ENCODE assay signal across 7 mouse cellular contexts in the genomic region with DNA sequence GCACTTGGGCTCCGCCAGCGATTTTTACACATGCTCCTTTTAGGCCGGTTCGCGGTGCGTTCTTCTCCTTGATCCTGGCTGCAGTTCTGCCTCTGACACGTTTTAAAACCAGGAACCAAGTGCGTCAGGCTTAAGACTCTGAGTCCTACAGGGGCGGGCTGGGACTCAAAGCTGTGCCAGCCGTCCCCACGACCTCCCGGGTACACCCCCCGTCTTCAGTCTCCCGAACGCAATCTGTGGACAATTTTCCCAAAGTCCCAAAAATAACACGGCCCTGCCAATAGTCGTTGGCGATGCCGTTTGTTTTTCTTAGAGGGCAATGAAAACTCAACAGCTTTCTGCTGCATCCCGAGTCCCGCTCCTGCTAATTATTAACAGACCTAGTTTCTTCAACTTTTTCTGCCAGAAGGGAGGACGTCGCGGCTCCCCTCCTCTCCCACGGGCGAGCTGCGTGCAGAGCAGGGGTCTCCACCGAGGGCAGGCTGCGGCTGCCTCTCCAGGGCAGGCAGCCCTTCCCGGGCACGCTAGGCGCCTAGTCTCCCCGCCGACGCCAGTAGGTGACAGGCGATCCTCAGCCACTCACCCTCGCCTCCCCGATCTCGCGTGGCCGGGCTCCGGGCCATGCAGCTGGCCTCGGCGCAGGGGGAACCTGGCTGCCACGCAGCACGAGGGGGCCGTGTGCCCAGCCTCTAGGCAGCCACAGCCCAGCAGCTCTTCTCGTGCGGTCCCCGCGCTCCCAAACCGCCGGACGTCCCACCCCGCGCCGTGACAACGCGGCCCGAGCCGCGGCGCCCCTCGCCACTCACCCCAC. TPM values are rescaled to one million over a fixed set of nuclear protein-coding genes. Genes with fewer than 3 reads are reported as not detected.
DNase-seq lines count a peak whose midpoint lies in the region; ATAC-seq and TF ChIP-seq lines count a peak whose summit lies in the region.

No protein-coding gene starts in this region.

- no peaks in the 10 kb centered on the region for H3K36me3 ChIP-seq in hindbrain, embryonic 14.5 days (replicated peaks; ENCODE audit: control insufficient read depth, insufficient read depth)
- no peaks in the 10 kb centered on the region for H3K36me3 ChIP-seq in small intestine, adult 2 months (ENCODE audit: control insufficient read depth, insufficient read depth, low read length)

- no peak for TF ChIP-seq CTCF in small intestine, adult 2 months (IDR thresholded peaks at IDR 0.05; ENCODE audit: extremely low read depth, insufficient read length, insufficient replicate concordance, low read depth, low read length)

- peak overlapping the region; percentile 92 for H3K4me3 ChIP-seq in hindbrain, embryonic 14.5 days (replicated peaks; ENCODE audit: low read length)
- H3K4me3 ChIP-seq in small intestine, adult 2 months (ENCODE audit: low read depth, low read length): peak overlapping the region; percentile 71

- no peaks in the 10 kb centered on the region for H3K9me3 ChIP-seq in hindbrain, embryonic 14.5 days (ENCODE audit: control insufficient read depth, low read length)

- no peak for TF ChIP-seq POLR2A in small intestine, adult 2 months (IDR thresholded peaks at IDR 0.05; ENCODE audit: low read depth, low read length)

- WGBS in hindbrain, embryonic 14.5 days: under 1% methylated on average over 64 of the region's 64 CpGs
- under 1% methylated on average over 64 of the region's 64 CpGs for WGBS in small intestine, adult 2 months

- H3K9ac ChIP-seq in hindbrain, embryonic 14.5 days: peak overlapping the region; percentile 95

- peak overlapping the region; percentile 91 for H3K27ac ChIP-seq in hindbrain, embryonic 14.5 days
- peak overlapping the region; percentile 60 for H3K27ac ChIP-seq in small intestine, adult 2 months (ENCODE audit: insufficient read depth, low read depth, low read length)

- H3K27me3 ChIP-seq in hindbrain, embryonic 14.5 days (ENCODE audit: control insufficient read depth, insufficient read depth, low read length): no peaks in the 10 kb centered on the region
- H3K27me3 ChIP-seq in small intestine, adult 2 months (ENCODE audit: control insufficient read depth, insufficient read depth, low read length): no peaks in the 10 kb centered on the region

- DNase-seq in ZHBTc4 (ENCODE audit: low read depth, low spot score): peak; percentile 67
- DNase-seq in cerebellum, adult 18-20 months: peak; percentile 47 to 48
- peak; percentile 65 for DNase-seq in forelimb bud, embryonic 11.5 days (ENCODE audit: low read depth, low spot score)
- peak; percentile 62 for DNase-seq in hindbrain, embryonic 14.5 days (ENCODE audit: low spot score)
- peak; percentile 50 to 57 for DNase-seq in layer of hippocampus, postnatal 36 days

- peaks cover 28% of the 10 kb centered on the region for H3K4me1 ChIP-seq in hindbrain, embryonic 14.5 days (replicated peaks; ENCODE audit: control insufficient read depth, insufficient read depth, low read length)
- peaks cover 8% of the 10 kb centered on the region for H3K4me1 ChIP-seq in small intestine, adult 2 months (ENCODE audit: control insufficient read depth, insufficient read depth, insufficient read length, low read length)

- ATAC-seq in hindbrain, embryonic 14.5 days (ENCODE audit: low FRiP score): peak; percentile 75
- ATAC-seq in megakaryocyte progenitor cell, adult 5-6 weeks (replicated peaks; ENCODE audit: poor library complexity): peak; percentile 35

- H3K4me2 ChIP-seq in hindbrain, embryonic 14.5 days (replicated peaks): peak overlapping the region; percentile 66

RNA-seq across cellular contexts. Expression of gene Prickle1, which starts 0.6 kb away (rescaled TPM):
- polyA plus RNA-seq in hindbrain, embryonic 14.5 days (2014; fragmentation: Nextera tagmentation; extraction: Ambion mirVana): 27.2 and 28.8 TPM in 2 replicates
- total RNA-seq in layer of hippocampus, postnatal 36 days (2021): 10 to 100 TPM; 75.8 to 77.5 TPM
- 1.8 and 2.0 TPM in 2 replicates for total RNA-seq in megakaryocyte progenitor cell, adult 5-6 weeks (2015)
- total RNA-seq in megakaryocyte progenitor cell, adult 5-6 weeks (2017): 1.7 and 2.3 TPM in 2 replicates
- polyA plus RNA-seq in small intestine, adult 2 months (2012; rRNA removed): 1.7 and 1.9 TPM in 2 replicates

Comparison
In these comparisons a context has a peak if more than half of its experiments do, and no peak if none do; other contexts are left out.
1. Peak in every context shown above with its lines: DNase-seq, ATAC-seq, H3K4me3 ChIP-seq and H3K27ac ChIP-seq.
2. RNA of gene Prickle1, which starts 0.6 kb away (total RNA-seq): 75.8 to 77.5 TPM in layer of hippocampus, postnatal 36 days; 1.7 to 2.3 TPM in megakaryocyte progenitor cell, adult 5-6 weeks; every median in the first group is over 10 times any median in the second.